8 mouse cellular contexts compared by ENCODE assay signal in the genomic region with DNA sequence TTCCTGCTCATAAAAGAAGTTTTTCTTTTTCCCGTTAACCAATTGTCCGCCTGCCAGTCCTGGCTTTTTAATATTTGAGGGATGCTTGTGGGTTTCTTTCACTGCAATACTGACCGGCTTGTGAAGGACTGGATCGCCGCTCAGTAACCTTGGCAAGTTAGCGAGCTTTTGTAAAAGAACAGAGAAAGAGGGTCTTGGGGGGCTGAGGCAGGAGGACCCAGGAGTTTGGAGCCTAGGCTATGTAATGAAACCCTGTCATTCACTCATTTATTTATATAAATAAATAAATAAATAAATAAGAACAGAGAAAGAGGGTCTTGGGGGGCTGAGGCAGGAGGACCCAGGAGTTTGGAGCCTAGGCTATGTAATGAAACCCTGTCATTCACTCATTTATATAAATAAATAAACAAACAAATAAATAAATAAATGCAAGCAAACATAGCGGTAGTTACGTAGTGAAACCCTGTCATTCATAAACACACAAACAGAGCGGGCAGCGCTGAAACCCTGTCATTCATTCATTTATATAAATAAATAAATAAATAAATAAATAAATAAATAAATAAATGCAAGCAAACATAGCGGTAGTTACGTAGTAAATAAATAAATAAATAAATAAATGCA. TPM values are rescaled to one million over a fixed set of nuclear protein-coding genes. Genes with fewer than 3 reads are reported as not detected.
DNase-seq lines count a peak whose midpoint lies in the region; ATAC-seq and TF ChIP-seq lines count a peak whose summit lies in the region.
"Not testable (repeated sequence)": the region's sequence is repeated elsewhere in the genome, so short reads cannot be mapped to it uniquely, and the experiment has no call there.

No protein-coding gene starts in this region.

- not testable (repeated sequence) for H3K36me3 ChIP-seq in ES-E14 (ENCODE audit: control insufficient read depth, insufficient read depth, low read length, poor library complexity, severe bottlenecking); embryonic facial prominence, embryonic 10.5 days (replicated peaks); forebrain, embryonic 16.5 days (ENCODE audit: control insufficient read depth, insufficient read depth); hindbrain, embryonic 11.5 days (ENCODE audit: control insufficient read depth, insufficient read depth, low read length); kidney, embryonic 14.5 days (ENCODE audit: control insufficient read depth, insufficient read depth, low read length); liver, embryonic 13.5 days; midbrain, embryonic 11.5 days (ENCODE audit: control insufficient read depth, insufficient read depth, low read length); small intestine, adult 2 months (ENCODE audit: control insufficient read depth, insufficient read depth, low read length)

- not testable (repeated sequence) for H3K9me3 ChIP-seq in ES-E14 (ENCODE audit: control insufficient read depth, insufficient read depth, low read depth, low read length); embryonic facial prominence, embryonic 10.5 days; forebrain, embryonic 16.5 days (ENCODE audit: control insufficient read depth, low read length); hindbrain, embryonic 11.5 days (ENCODE audit: control insufficient read depth, low read length); kidney, embryonic 14.5 days (ENCODE audit: control insufficient read depth, low read length); liver, embryonic 13.5 days (replicated peaks); midbrain, embryonic 11.5 days (ENCODE audit: control insufficient read depth, low read length)

- H3K4me1 ChIP-seq in ES-E14 (ENCODE audit: control insufficient read depth in 2 of 2, insufficient read depth in 2 of 2, low read length in 2 of 2, poor library complexity in 1 of 2); hindbrain, embryonic 11.5 days (replicated peaks; ENCODE audit: control insufficient read depth, insufficient read depth, low read length); small intestine, adult 2 months (ENCODE audit: control insufficient read depth, insufficient read depth, insufficient read length, low read length): not testable (repeated sequence)
- H3K4me1 ChIP-seq in embryonic facial prominence, embryonic 10.5 days: peaks cover 14% of the 10 kb centered on the region
- H3K4me1 ChIP-seq in forebrain, embryonic 16.5 days (replicated peaks; ENCODE audit: control insufficient read depth, insufficient read depth, low read length): peaks cover 19% of the 10 kb centered on the region
- peaks cover 11% of the 10 kb centered on the region; the same call in 1 of the 2 replicates for H3K4me1 ChIP-seq in kidney, embryonic 14.5 days (ENCODE audit: control insufficient read depth, insufficient read depth, low read length)
- peaks cover 20% of the 10 kb centered on the region for H3K4me1 ChIP-seq in liver, embryonic 13.5 days (replicated peaks)
- H3K4me1 ChIP-seq in midbrain, embryonic 11.5 days (ENCODE audit: control insufficient read depth, insufficient read depth, low read length): peaks cover 15% of the 10 kb centered on the region

- TF ChIP-seq POLR2A in small intestine, adult 2 months (IDR thresholded peaks at IDR 0.05; ENCODE audit: low read depth, low read length): not testable (repeated sequence)

- DNase-seq in ES-E14 (ENCODE audit: low read depth, low spot score); embryonic facial prominence, embryonic 10.5 days (ENCODE audit: low spot score); liver, embryonic 13.5 days: not testable (repeated sequence)
- peak; percentile 13 for DNase-seq in hindbrain, embryonic 11.5 days (ENCODE audit: low spot score)
- DNase-seq in midbrain, embryonic 11.5 days (ENCODE audit: low spot score, missing footprints): peak; percentile 91

- WGBS in embryonic facial prominence, embryonic 10.5 days: 14% methylated on average over 12 of the region's 12 CpGs
- WGBS in forebrain, embryonic 16.5 days: 14% methylated on average over 12 of the region's 12 CpGs
- 22% methylated on average over 12 of the region's 12 CpGs for WGBS in hindbrain, embryonic 11.5 days
- 14% methylated on average over 12 of the region's 12 CpGs for WGBS in kidney, embryonic 14.5 days
- 8% methylated on average over 12 of the region's 12 CpGs for WGBS in liver, embryonic 13.5 days (ENCODE audit: insufficient replicate concordance)
- WGBS in midbrain, embryonic 11.5 days: 18% methylated on average over 12 of the region's 12 CpGs
- WGBS in small intestine, adult 2 months: 21% methylated on average over 12 of the region's 12 CpGs

- H3K27me3 ChIP-seq in embryonic facial prominence, embryonic 10.5 days (replicated peaks; ENCODE audit: low read depth, poor library complexity, severe bottlenecking); forebrain, embryonic 16.5 days (replicated peaks; ENCODE audit: control insufficient read depth, insufficient read depth, low read length); hindbrain, embryonic 11.5 days (ENCODE audit: control insufficient read depth, insufficient read depth, low read length); kidney, embryonic 14.5 days (ENCODE audit: control insufficient read depth, insufficient read depth, low read length); liver, embryonic 13.5 days; midbrain, embryonic 11.5 days (ENCODE audit: control insufficient read depth, insufficient read depth, low read length); small intestine, adult 2 months (ENCODE audit: control insufficient read depth, insufficient read depth, low read length): not testable (repeated sequence)

- ATAC-seq in forebrain, embryonic 16.5 days: peak; percentile 71
- ATAC-seq in hindbrain, embryonic 11.5 days (ENCODE audit: low FRiP score): peak; percentile 82
- ATAC-seq in kidney, embryonic 14.5 days (ENCODE audit: low FRiP score, low TSS enrichment): peak; percentile 80
- ATAC-seq in liver, embryonic 13.5 days (ENCODE audit: low read depth): peak; percentile 61
- ATAC-seq in midbrain, embryonic 11.5 days (ENCODE audit: low FRiP score): peak; percentile 83

- peak overlapping the region; percentile 73; the same call in 1 of the 2 replicates for H3K9ac ChIP-seq in ES-E14 (ENCODE audit: insufficient read depth, low read depth, low read length, poor library complexity, severe bottlenecking)
- H3K9ac ChIP-seq in forebrain, embryonic 16.5 days (replicated peaks; ENCODE audit: low read depth, low read length): peak overlapping the region; percentile 50
- peak overlapping the region; percentile 48; the same call in 1 of the 2 replicates for H3K9ac ChIP-seq in hindbrain, embryonic 11.5 days (ENCODE audit: low read depth, low read length)
- peak overlapping the region; percentile 72 for H3K9ac ChIP-seq in kidney, embryonic 14.5 days (ENCODE audit: low read depth, low read length)
- H3K9ac ChIP-seq in liver, embryonic 13.5 days: peak overlapping the region; percentile 75
- H3K9ac ChIP-seq in midbrain, embryonic 11.5 days (ENCODE audit: low read length): peak overlapping the region; percentile 68

- not testable (repeated sequence) for H3K27ac ChIP-seq in ES-E14 (ENCODE audit: insufficient read depth, low read depth, low read length, poor library complexity, severe bottlenecking)
- H3K27ac ChIP-seq in embryonic facial prominence, embryonic 10.5 days (replicated peaks): peak overlapping the region; percentile 89
- peak overlapping the region; percentile 88 for H3K27ac ChIP-seq in forebrain, embryonic 16.5 days (ENCODE audit: low read length)
- H3K27ac ChIP-seq in hindbrain, embryonic 11.5 days (ENCODE audit: low read depth, low read length): peak overlapping the region; percentile 75; the same call in 1 of the 2 replicates
- peak overlapping the region; percentile 62; the same call in 1 of the 2 replicates for H3K27ac ChIP-seq in kidney, embryonic 14.5 days (ENCODE audit: low read depth, low read length)
- peak overlapping the region; percentile 86 for H3K27ac ChIP-seq in liver, embryonic 13.5 days
- H3K27ac ChIP-seq in midbrain, embryonic 11.5 days (ENCODE audit: low read depth, low read length): peak overlapping the region; percentile 44; the same call in 1 of the 2 replicates
- H3K27ac ChIP-seq in small intestine, adult 2 months (ENCODE audit: insufficient read depth, low read depth, low read length): peak overlapping the region; percentile 57

- H3K4me3 ChIP-seq in ES-E14 (ENCODE audit: insufficient read depth in 1 of 2, low read depth in 1 of 2, low read length in 2 of 2, poor library complexity in 1 of 2, severe bottlenecking in 1 of 2): peak overlapping the region; percentile 90 to 100
- peak overlapping the region; percentile 72 for H3K4me3 ChIP-seq in embryonic facial prominence, embryonic 10.5 days
- H3K4me3 ChIP-seq in forebrain, embryonic 16.5 days (replicated peaks; ENCODE audit: low read length): peak overlapping the region; percentile 59
- peak overlapping the region; percentile 72 for H3K4me3 ChIP-seq in hindbrain, embryonic 11.5 days (ENCODE audit: low read depth, low read length)
- peak overlapping the region; percentile 70 for H3K4me3 ChIP-seq in kidney, embryonic 14.5 days (ENCODE audit: low read length)
- H3K4me3 ChIP-seq in liver, embryonic 13.5 days (replicated peaks): peak overlapping the region; percentile 82
- peak overlapping the region; percentile 57 for H3K4me3 ChIP-seq in midbrain, embryonic 11.5 days (ENCODE audit: low read depth, low read length)
- peak overlapping the region; percentile 98 for H3K4me3 ChIP-seq in small intestine, adult 2 months (ENCODE audit: low read depth, low read length)

- H3K4me2 ChIP-seq in forebrain, embryonic 16.5 days (ENCODE audit: low read length): peak overlapping the region; percentile 66
- peak overlapping the region; percentile 27 for H3K4me2 ChIP-seq in hindbrain, embryonic 11.5 days (replicated peaks; ENCODE audit: low read depth, low read length)
- H3K4me2 ChIP-seq in kidney, embryonic 14.5 days (replicated peaks; ENCODE audit: low read depth, low read length): peak overlapping the region; percentile 49
- peak overlapping the region; percentile 77 for H3K4me2 ChIP-seq in liver, embryonic 13.5 days
- peak overlapping the region; percentile 47 for H3K4me2 ChIP-seq in midbrain, embryonic 11.5 days

- not testable (repeated sequence) for TF ChIP-seq CTCF in small intestine, adult 2 months (IDR thresholded peaks at IDR 0.05; ENCODE audit: extremely low read depth, insufficient read length, insufficient replicate concordance, low read depth, low read length)

- in situ Hi-C loops in ES-E14 (cut with MboI; ENCODE audit: low sequenced_read_pairs in 2 of 2, unreplicated experiment in 2 of 2): not testable (repeated sequence)

RNA-seq across cellular contexts. Expression of gene Mettl14, which starts 0.4 kb away (rescaled TPM):
- 12.4 and 14.0 TPM in 2 replicates for total RNA-seq in ES-E14 (2012; rRNA removed)
- 30.5 and 32.3 TPM in 2 replicates for polyA plus RNA-seq in embryonic facial prominence, embryonic 10.5 days (2016; fragmentation: Nextera tagmentation; extraction: Ambion mirVana)
- polyA plus RNA-seq in forebrain, embryonic 16.5 days (2015; fragmentation: Nextera tagmentation; extraction: Ambion mirVana): 29.1 and 30.8 TPM in 2 replicates
- polyA plus RNA-seq in hindbrain, embryonic 11.5 days (2014; fragmentation: Nextera tagmentation; extraction: Ambion mirVana): 28.9 TPM in 2 replicates
- 17.3 and 23.9 TPM in 2 replicates for polyA plus RNA-seq in kidney, embryonic 14.5 days (2014; fragmentation: Nextera tagmentation; extraction: Ambion mirVana)
- 9.4 and 11.7 TPM in 2 replicates for polyA plus RNA-seq in liver, embryonic 13.5 days (2015; fragmentation: Nextera tagmentation; extraction: Ambion mirVana)
- 34.8 and 37.1 TPM in 2 replicates for polyA plus RNA-seq in midbrain, embryonic 11.5 days (2014; fragmentation: Nextera tagmentation; extraction: Ambion mirVana)
- 1.4 and 2.6 TPM in 2 replicates for polyA plus RNA-seq in small intestine, adult 2 months (2012; rRNA removed)

Comparison
In these comparisons a context has a peak if more than half of its experiments do, and no peak if none do; other contexts are left out.
1. H3K4me2 ChIP-seq: peak in every context shown above with its lines; median percentile 77 in liver, embryonic 13.5 days; 66 in forebrain, embryonic 16.5 days; 49 in kidney, embryonic 14.5 days; 47 in midbrain, embryonic 11.5 days; 27 in hindbrain, embryonic 11.5 days.